Mouse (Mus musculus) brown adipose tissue, adult 24 weeks (tissue): ENCODE data around the gene Tsr3. TPM values are rescaled to one million over a fixed set of nuclear protein-coding genes. Genes with fewer than 3 reads are reported as not detected.
"Not testable (repeated sequence)": the region's sequence is repeated elsewhere in the genome, so short reads cannot be mapped to it uniquely, and the experiment has no call there.

Experiments used
- H3K27ac ChIP-seq: fragments of 200-500 bp; replicated peaks from 2 replicates; pipeline ENCODE4 v1.5.1; 2012; ENCODE audit warnings: low read depth, mild to moderate bottlenecking, low read length
- H3K4me1 ChIP-seq: fragments of 200-500 bp; 2 replicates; pipeline ENCODE4 v1.6.1; 2012; ENCODE audit warnings: low read length, mixed read lengths; ENCODE audit not compliant: control insufficient read depth, insufficient read depth, insufficient read length
- H3K4me3 ChIP-seq: fragments of 200-500 bp; 2 replicates; pipeline ENCODE4 v1.5.1; 2012; ENCODE audit warnings: low read depth, mild to moderate bottlenecking, low read length, moderate library complexity; ENCODE audit not compliant: insufficient read depth
- polyA plus RNA-seq: library from polyadenylated mRNA; stranded (reverse); fragments of >200 nt; gene quantifications from 2 replicates; pipeline ENCODE4 v1.2.4, GENCODE M21; 2012; ENCODE audit not compliant: missing spikeins, insufficient read depth, insufficient read length

Tsr3 gene
- polyA plus RNA-seq, 1 experiment = 9.9 TPM

DNA sequence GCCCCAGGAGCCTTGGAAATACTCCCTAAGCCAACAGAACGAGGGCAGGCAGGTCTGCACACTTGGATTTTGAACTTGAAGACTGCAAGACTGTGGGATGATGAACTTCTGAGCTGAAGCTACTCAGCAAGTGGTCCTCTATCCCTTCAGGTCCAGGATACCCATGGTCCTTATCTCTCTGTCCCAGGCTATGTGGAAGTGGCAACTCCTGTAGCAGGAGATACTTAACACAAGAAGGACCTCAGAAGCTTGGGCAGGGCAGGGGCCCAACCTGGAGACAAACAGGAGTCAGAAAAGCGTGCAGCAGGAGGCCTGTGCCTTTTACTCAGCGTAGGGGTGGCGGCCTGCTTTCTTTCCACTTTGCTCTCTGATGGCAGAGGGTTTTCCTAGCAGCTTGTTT, 14.3 kb upstream of the Tsr3 start:
- H3K27ac ChIP-seq = no peak overlapping the region
- H3K4me3 ChIP-seq = no peak overlapping the region
- H3K4me1 ChIP-seq = 0 out of 2 replicates have a peak, but pooled peaks cover 6% of the 10 kb centered on the region

- no peak overlapping the region for H3K27ac ChIP-seq
- no peaks in the 10 kb centered on the region for H3K4me1 ChIP-seq
- no peak overlapping the region for H3K4me3 ChIP-seq
These were observed 12.0 kb upstream of the Tsr3 start for GRCm38 (mm10) chr17:25227991-25228390.

DNA sequence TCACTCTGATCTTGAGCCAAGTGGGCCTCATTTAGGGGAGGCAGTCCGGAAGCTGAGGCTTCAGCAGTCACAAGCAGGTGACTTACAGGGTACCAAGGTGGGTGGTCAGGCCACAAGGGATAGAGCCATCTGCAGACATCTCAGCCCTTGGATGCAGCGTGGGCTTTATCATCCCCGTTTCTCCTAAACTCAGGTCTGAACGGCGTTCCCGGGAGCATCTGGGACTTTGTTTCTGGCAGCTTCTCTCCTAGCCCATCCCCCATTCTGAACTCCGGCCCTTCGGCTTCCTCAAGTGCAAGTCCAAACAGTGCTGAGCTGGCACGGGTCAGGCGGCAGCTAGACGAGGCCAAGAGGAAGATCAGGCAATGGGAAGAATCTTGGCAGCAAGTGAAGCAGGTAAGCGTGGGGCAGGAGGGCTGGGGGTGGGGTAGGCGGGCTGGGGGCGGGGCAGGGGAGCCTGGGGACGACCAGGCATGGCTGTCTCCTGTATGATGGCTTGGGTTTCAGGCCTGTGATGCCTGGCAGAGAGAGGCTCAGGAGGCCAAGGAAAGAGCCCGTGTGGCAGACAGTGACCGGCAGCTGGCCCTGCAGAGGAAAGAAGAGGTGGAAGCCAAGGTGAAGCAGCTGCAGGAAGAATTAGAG, 9.8 kb upstream of the Tsr3 start:
- H3K4me3 ChIP-seq, H3K27ac ChIP-seq, H3K4me1 ChIP-seq: not testable (repeated sequence)

DNA sequence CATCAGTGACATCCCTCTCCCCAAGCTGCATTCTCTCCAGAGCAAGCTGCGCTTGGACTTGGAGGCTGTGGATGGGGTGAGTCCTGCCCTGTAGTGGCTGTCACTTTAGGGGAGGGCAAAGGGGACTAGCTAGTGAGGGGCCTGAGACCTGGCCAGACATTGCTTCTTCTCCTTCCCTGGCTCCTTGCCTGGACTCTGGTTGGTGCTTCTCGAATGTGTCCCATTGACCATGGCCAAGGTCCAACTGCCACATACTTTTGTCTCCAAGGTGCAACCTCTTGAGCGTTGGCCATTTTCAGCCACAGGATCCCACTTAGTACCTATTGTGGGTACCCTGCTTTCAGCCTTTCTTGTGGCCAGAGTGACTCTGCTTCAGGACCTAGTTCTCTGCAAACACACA, 9.3 kb upstream of the Tsr3 start:
- no peak overlapping the region for H3K4me3 ChIP-seq
- no peaks in the 10 kb centered on the region for H3K4me1 ChIP-seq
- H3K27ac ChIP-seq = no peak overlapping the region

GRCm38 (mm10) chr17:25231621-25232020, 8.3 kb upstream of the Tsr3 start:
- not testable (repeated sequence) for H3K4me3 ChIP-seq, H3K27ac ChIP-seq, H3K4me1 ChIP-seq

DNA sequence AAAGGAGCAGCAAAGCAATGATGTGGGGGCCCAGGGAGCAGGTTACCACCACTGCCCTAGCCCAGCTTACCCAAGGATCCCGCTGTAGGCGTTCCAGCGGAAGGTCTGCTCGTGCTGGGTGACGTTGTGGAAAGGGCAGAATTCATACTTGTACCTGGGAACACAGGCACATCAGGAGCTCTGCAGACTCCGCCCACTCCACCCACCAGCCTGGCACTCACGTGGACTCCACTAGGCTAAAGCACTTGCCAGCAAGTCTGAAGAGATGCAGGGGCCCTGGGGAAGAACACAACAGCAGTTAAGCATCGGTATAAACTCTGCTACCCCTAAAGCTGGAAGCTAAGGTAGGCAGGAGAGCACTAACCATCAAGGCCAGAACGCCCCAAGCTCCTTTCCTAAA, 4.3 kb upstream of the Tsr3 start:
- H3K4me1 ChIP-seq = no peaks in the 10 kb centered on the region
- no peak overlapping the region for H3K4me3 ChIP-seq
- no peak overlapping the region for H3K27ac ChIP-seq

- Histone ChIP-seq H3K4me1 (no peaks in the 10 kb centered on the region), H3K4me3 (no peak overlapping the region), H3K27ac (no peak overlapping the region)
These were observed 3.3 kb downstream of the Tsr3 start for GRCm38 (mm10) chr17:25243131-25243780.

- no peaks in the 10 kb centered on the region for H3K4me1 ChIP-seq
- no peak overlapping the region for H3K4me3 ChIP-seq
These were observed 4.3 kb downstream of the Tsr3 start for GRCm38 (mm10) chr17:25244239-25244638.

GRCm38 (mm10) chr17:25248033-25248750, 8.2 kb downstream of the Tsr3 start:
- no peak overlapping the region for H3K4me3 ChIP-seq

More at GRCm38 (mm10) chr17:25244239-25244638, 4.3 kb downstream of the Tsr3 start:
- H3K27ac ChIP-seq = no peak overlapping the region

DNA sequence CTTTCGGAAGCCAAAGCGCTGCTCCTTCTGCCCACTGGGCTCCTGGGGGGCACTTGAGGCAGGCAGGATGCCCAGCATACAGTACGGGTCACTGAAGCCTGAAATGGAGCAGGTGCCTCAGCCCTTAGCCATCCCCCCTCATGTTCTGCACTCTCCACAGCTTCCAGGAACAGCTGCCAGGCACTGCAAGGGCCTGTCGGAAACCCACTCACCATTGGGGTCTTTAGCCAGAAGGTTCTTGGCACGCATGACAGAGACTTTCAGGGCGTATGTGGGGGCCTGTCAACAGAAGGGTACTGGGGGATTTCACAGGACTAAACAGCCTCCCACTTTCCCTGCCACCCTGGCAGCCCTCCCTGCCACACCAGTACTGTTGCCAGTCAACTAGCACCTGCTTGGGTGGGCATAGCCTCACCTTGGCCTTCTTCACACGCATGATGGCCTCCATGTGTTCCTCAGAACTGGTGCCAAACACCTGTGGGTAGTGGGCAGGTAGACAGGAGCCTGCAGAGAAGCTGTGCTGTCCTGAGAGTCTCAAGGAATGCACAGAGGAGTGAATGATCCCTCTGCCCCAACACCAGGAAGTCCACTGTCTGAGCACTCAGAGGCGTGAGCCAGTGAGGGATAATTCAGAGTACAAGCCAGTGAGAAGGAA, 10.3 kb downstream of the Tsr3 start:
- no peak overlapping the region for H3K4me3 ChIP-seq
- no peaks in the 10 kb centered on the region for H3K4me1 ChIP-seq
- H3K27ac ChIP-seq = no peak overlapping the region

More at GRCm38 (mm10) chr17:25248033-25248750, 8.2 kb downstream of the Tsr3 start:
- no peak overlapping the region for H3K27ac ChIP-seq
- H3K4me1 ChIP-seq = no peaks in the 10 kb centered on the region

- Histone ChIP-seq H3K27ac (no peak overlapping the region), H3K4me3 (no peak overlapping the region), H3K4me1 (no peaks in the 10 kb centered on the region)
These were observed 12.7 kb downstream of the Tsr3 start for GRCm38 (mm10) chr17:25252643-25253042.

- no peak overlapping the region for H3K4me3 ChIP-seq
- no peak overlapping the region for H3K27ac ChIP-seq
- no peaks in the 10 kb centered on the region for H3K4me1 ChIP-seq
These were observed 13.8 kb downstream of the Tsr3 start for GRCm38 (mm10) chr17:25253760-25254159.

GRCm38 (mm10) chr17:25255110-25255509, 15.1 kb downstream of the Tsr3 start:
- Histone ChIP-seq H3K27ac (no peak overlapping the region), H3K4me1 (no peaks in the 10 kb centered on the region), H3K4me3 (no peak overlapping the region)

DNA sequence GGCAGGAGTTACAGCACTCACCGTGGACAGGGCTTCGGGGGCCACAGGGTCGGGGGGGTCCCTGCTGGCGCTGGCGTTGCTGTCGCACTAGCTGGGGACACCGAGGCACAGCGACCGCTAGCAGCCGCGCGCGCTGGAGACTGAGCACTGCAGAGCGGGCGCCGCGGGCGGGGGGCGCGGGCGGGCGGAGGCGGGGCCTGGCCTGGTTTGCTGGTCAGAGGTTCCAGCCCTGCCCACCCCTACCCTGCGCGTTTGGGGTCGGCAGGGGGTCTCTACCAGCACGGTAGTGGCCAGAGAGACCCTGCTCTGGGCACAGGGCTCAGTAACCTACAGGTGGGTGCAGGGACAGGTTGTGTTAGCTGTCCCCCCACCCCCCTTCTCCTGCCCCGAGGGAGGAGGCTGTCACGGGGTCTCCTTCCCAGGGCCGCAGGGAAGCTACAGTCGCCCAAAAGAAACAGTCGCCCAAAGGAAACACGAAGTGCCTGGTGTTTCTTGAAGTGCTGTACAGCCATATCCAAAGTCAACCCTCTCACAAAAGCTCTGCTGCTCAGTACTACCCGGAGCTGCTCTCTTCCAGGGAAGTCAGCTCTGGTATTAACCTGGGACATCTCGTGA, 16.3 kb downstream of the Tsr3 start, which contains the start of gene Baiap3:
TSS of gene Baiap3 (minus strand) at position 225 of the 615 bp plus-strand sequence.
- Histone ChIP-seq H3K4me3 (peak within 1 kb of the TSS; percentile 30; the same call in 1 of the 2 replicates), H3K4me1 (no peaks in the 10 kb centered on the region), H3K27ac (no peak within 1 kb of the TSS)

DNA sequence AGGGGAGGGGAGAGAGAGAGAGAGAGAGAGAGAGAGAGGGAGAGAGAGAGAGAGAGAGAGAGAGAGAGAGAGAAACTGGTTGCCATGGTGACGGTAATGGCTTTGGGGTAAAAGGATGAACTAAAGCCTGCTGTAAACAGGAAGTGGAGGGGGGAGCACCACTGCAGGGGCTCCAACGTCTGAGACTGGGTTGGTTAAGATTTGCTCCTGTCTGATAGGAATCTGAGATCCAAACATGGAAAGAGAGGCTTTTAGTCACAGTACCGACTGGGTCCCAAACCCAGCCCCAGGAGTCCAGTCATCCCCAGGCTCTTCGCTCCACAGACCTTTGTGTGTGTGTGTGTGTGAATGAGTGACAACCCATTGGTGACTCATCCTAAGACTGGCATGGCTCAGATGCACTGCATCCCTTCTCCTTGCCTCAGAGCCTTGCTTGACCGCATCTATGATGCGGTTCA, 17.9 kb downstream of the Tsr3 start:
- H3K4me1 ChIP-seq = no peaks in the 10 kb centered on the region
- H3K27ac ChIP-seq = peak overlapping the region; percentile 10; the same call in 1 of the 2 replicates
- no peak overlapping the region for H3K4me3 ChIP-seq
